Mouse (Mus musculus): Measurements from ENCODE around the gene Krt84. TPM values are rescaled to one million over a fixed set of nuclear protein-coding genes. Genes with fewer than 3 reads are reported as not detected.
A peak's percentile ranks its signal among the peaks of the same experiment; 100 is the strongest.

The Krt84 gene
- polyA plus RNA-seq, 1 experiment = not detected

GRCm38 (mm10) chr15:101506896-101507758 lies 25.5 kb downstream of the Krt84 start:
- H3K27ac ChIP-seq (ENCODE audit: insufficient read depth, low read length) = no peak overlapping the region
- H3K4me1 ChIP-seq (ENCODE audit: control insufficient read depth, insufficient read depth, low read length) = no peaks in the 10 kb centered on the region
- no peak overlapping the region for H3K4me3 ChIP-seq (ENCODE audit: insufficient read depth, low read length)
- TF ChIP-seq CTCF (IDR thresholded peaks at IDR 0.05; ENCODE audit: borderline replicate concordance, insufficient read depth, low read length) = no peak
- no peak for TF ChIP-seq POLR2A (IDR thresholded peaks at IDR 0.05; ENCODE audit: low read depth, low read length)

DNA sequence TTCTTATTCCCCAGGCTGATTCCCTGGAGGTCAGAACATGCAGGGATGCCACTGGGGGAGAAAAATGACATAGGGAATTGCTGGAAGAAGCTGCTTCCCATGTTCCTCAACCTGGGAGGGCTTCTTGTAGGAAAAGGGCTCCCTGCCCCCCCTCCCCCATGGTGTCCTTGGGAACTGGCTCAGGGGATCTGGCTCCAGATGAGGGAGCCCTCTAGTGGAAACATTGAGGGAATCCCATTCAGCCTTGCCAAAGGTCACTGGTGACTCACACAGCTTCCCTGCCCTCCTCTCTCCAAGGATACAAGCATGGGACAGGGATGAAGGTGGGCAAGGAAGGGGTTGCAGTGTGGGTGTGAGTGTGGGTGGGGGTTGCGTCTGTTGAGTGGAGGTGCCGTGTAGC lies 35.4 kb downstream of the Krt84 start:
- TF ChIP-seq CTCF (IDR thresholded peaks at IDR 0.05; ENCODE audit: borderline replicate concordance, insufficient read depth, low read length) = 0 out of 2 replicates have a peak, but pooled peaks have one; percentile 25
- no peak for TF ChIP-seq POLR2A (IDR thresholded peaks at IDR 0.05; ENCODE audit: low read depth, low read length)
- H3K4me3 ChIP-seq (ENCODE audit: insufficient read depth, low read length) = no peak overlapping the region
- no peak overlapping the region for H3K27ac ChIP-seq (ENCODE audit: insufficient read depth, low read length)
- no peaks in the 10 kb centered on the region for H3K4me1 ChIP-seq (ENCODE audit: control insufficient read depth, insufficient read depth, low read length)

DNA sequence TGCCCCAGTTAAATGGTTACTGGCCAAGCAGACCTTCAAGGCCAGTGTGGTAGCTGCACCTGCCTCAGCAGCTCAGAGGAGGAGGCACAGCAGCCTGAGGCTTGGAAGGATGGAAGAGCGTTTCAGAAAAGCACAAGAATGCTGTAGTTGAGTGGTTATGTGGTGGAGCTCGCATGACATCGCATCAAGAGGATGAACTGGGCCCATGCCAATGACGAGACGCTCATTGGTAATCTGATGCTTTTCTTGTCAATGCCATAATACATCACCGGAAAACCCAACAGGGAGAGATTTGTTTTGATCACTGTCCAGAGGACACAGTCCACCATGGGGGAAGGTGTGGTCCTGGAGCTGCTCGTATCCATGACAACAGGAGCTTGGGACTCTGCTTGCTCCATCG lies 37.4 kb downstream of the Krt84 start:
- H3K4me3 ChIP-seq (ENCODE audit: insufficient read depth, low read length) = no peak overlapping the region
- no peaks in the 10 kb centered on the region for H3K4me1 ChIP-seq (ENCODE audit: control insufficient read depth, insufficient read depth, low read length)
- no peak overlapping the region for H3K27ac ChIP-seq (ENCODE audit: insufficient read depth, low read length)
- TF ChIP-seq CTCF (IDR thresholded peaks at IDR 0.05; ENCODE audit: borderline replicate concordance, insufficient read depth, low read length) (no peak), POLR2A (IDR thresholded peaks at IDR 0.05; ENCODE audit: low read depth, low read length) (no peak)

GRCm38 (mm10) chr15:101494203-101494602 lies 38.4 kb downstream of the Krt84 start:
- Histone ChIP-seq H3K27ac (ENCODE audit: insufficient read depth, low read length) (no peak overlapping the region), H3K4me1 (ENCODE audit: control insufficient read depth, insufficient read depth, low read length) (no peaks in the 10 kb centered on the region), H3K4me3 (ENCODE audit: insufficient read depth, low read length) (no peak overlapping the region)
- no peak for TF ChIP-seq CTCF (IDR thresholded peaks at IDR 0.05; ENCODE audit: borderline replicate concordance, insufficient read depth, low read length)
- TF ChIP-seq POLR2A (IDR thresholded peaks at IDR 0.05; ENCODE audit: low read depth, low read length) = no peak

DNA sequence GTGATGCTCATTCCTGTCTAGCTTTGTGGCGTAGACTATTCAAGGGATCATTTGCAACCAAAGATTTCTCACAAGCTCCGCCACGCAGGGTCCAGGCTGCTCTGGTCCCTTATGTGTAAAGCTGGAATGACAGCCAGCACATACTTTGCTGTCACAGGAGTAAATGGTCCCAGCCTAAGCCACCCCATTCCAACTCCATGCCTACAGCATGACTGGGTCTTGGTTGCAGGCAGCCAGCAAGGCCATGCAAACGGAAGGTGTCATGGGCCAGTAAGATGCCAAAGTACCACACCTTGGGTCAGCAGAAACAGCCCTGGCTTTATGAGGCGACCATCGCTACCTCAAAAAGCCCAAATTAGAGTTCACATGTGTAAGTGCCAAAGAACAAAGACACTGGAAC lies 38.9 kb downstream of the Krt84 start:
- H3K4me3 ChIP-seq (ENCODE audit: insufficient read depth, low read length) = no peak overlapping the region
- H3K4me1 ChIP-seq (ENCODE audit: control insufficient read depth, insufficient read depth, low read length) = no peaks in the 10 kb centered on the region
- TF ChIP-seq POLR2A (IDR thresholded peaks at IDR 0.05; ENCODE audit: low read depth, low read length) = no peak
- no peak for TF ChIP-seq CTCF (IDR thresholded peaks at IDR 0.05; ENCODE audit: borderline replicate concordance, insufficient read depth, low read length)

DNA sequence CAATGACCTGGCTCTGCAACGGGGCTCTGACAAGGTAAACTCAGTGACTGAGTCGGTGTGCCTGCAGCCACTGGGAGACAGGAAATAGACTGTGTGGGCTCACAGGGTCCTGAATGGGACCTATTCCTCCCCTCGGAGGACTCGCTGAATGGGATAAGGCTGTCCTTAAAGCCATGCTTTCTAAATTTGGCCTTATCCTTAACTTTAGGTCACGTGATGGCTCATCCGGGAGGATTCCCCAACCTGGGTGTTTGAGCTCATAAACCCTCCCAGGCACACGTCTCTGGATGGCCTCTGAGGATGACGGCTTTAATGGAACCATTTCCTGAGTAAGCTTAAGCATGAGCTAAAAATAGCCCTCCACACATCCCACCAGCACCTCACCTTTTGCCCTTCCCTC lies 39.9 kb downstream of the Krt84 start:
- Histone ChIP-seq H3K4me3 (ENCODE audit: insufficient read depth, low read length) (no peak overlapping the region), H3K27ac (ENCODE audit: insufficient read depth, low read length) (no peak overlapping the region), H3K4me1 (ENCODE audit: control insufficient read depth, insufficient read depth, low read length) (no peaks in the 10 kb centered on the region)
- no peak for TF ChIP-seq POLR2A (IDR thresholded peaks at IDR 0.05; ENCODE audit: low read depth, low read length)
- TF ChIP-seq CTCF (IDR thresholded peaks at IDR 0.05; ENCODE audit: borderline replicate concordance, insufficient read depth, low read length) = no peak

More for the DNA sequence above, 38.9 kb downstream of the Krt84 start:
- no peak overlapping the region for H3K27ac ChIP-seq (ENCODE audit: insufficient read depth, low read length)

GRCm38 (mm10) chr15:101491431-101491830 lies 41.2 kb downstream of the Krt84 start, which contains the start of gene Krt83:
Gene Krt83, minus strand, starts transcription at chr15:101491512.
- Histone ChIP-seq H3K4me3 (ENCODE audit: insufficient read depth, low read length) (no peak within 1 kb of the TSS), H3K27ac (ENCODE audit: insufficient read depth, low read length) (no peak within 1 kb of the TSS), H3K4me1 (ENCODE audit: control insufficient read depth, insufficient read depth, low read length) (no peaks in the 10 kb centered on the region)
- no peak for TF ChIP-seq POLR2A (IDR thresholded peaks at IDR 0.05; ENCODE audit: low read depth, low read length)
- TF ChIP-seq CTCF (IDR thresholded peaks at IDR 0.05; ENCODE audit: borderline replicate concordance, insufficient read depth, low read length) = no peak

DNA sequence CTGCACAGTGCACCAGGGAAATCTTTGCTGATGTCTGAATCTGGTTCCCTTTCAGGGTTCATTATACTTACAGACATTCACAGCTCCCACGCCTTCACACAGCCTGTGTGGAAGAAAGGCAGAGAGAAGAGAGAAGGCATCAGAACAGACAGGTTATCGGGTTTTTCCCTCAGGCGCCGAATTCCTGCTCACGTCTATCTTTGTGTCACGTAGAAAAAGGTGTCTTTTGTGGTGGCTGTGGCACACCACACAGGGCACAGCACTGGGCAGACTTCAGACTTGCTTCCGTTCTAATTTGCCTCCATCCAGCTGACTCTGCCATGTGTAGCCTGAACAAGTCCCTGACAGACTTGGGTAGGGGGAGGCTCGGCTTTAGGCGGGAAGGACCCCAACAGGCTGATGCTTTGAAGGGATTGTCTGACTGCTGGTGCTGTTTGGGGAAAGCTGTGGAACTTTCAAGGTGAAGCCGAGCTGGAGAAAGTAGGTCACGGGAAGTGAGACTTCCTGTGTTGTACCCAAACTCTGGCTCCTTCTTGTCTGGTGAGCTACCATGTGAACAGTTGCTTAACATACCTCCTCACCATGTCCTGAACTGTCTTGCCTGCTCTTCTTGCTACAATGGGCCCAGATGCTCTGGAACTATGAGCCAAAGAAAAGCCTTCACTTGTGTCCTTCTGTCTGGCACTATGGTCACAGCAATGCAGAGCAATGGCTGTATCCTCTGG lies 46.5 kb downstream of the Krt84 start:
- Histone ChIP-seq H3K27ac (ENCODE audit: insufficient read depth, low read length) (no peak overlapping the region), H3K4me1 (ENCODE audit: control insufficient read depth, insufficient read depth, low read length) (no peaks in the 10 kb centered on the region)
- TF ChIP-seq POLR2A (IDR thresholded peaks at IDR 0.05; ENCODE audit: low read depth, low read length) (no peak), CTCF (IDR thresholded peaks at IDR 0.05; ENCODE audit: borderline replicate concordance, insufficient read depth, low read length) (no peak)

GRCm38 (mm10) chr15:101484939-101485338 lies 47.7 kb downstream of the Krt84 start:
- no peak overlapping the region for H3K4me3 ChIP-seq (ENCODE audit: insufficient read depth, low read length)
- no peaks in the 10 kb centered on the region for H3K4me1 ChIP-seq (ENCODE audit: control insufficient read depth, insufficient read depth, low read length)
- no peak overlapping the region for H3K27ac ChIP-seq (ENCODE audit: insufficient read depth, low read length)
- no peak for TF ChIP-seq CTCF (IDR thresholded peaks at IDR 0.05; ENCODE audit: borderline replicate concordance, insufficient read depth, low read length)

More for the DNA sequence above, 46.5 kb downstream of the Krt84 start:
- H3K4me3 ChIP-seq (ENCODE audit: insufficient read depth, low read length) = no peak overlapping the region

DNA sequence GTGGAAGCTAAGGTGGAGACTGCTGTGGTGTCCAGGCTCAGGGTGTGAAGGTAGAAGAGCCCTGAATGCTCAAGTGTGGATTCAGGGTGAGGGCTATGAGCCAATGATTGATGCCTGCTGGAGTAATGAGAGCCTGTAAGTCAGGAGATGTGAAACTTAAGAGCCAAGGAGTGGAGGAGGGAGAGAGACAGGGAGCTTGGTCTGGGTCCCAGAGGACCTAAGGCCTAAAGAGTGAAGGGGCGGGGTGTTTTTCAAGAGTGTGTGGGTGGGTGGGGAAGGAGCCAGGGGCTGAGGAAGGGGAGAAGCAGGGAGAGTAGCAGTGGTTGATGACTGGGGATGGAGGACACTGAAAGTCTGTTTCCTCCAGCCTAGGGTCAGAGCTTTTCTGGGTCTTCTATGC lies 49.0 kb downstream of the Krt84 start:
- H3K27ac ChIP-seq (ENCODE audit: insufficient read depth, low read length) = no peak overlapping the region
- no peak overlapping the region for H3K4me3 ChIP-seq (ENCODE audit: insufficient read depth, low read length)
- H3K4me1 ChIP-seq (ENCODE audit: control insufficient read depth, insufficient read depth, low read length) = no peaks in the 10 kb centered on the region
- no peak for TF ChIP-seq CTCF (IDR thresholded peaks at IDR 0.05; ENCODE audit: borderline replicate concordance, insufficient read depth, low read length)
- TF ChIP-seq POLR2A (IDR thresholded peaks at IDR 0.05; ENCODE audit: low read depth, low read length) = no peak
